Mouse (Mus musculus) G1E (cell line): ENCODE results near the gene Zfp563. TPM values are rescaled to one million over a fixed set of nuclear protein-coding genes. Genes with fewer than 3 reads are reported as not detected.

ENCODE experiments used
- ATAC-seq: 2 replicates; pipeline ENCODE4 v1.8.0; 2016; ENCODE audit warnings: mild to moderate bottlenecking; ENCODE audit not compliant: insufficient number of reproducible peaks, poor library complexity, low FRiP score, severe bottlenecking; ENCODE audit errors: extremely low read depth
- DNase-seq: peaks from one replicate; pipeline ENCODE4 v3.0.0; 2012; ENCODE audit warnings: low spot score
- H3K27me3 ChIP-seq: 2 replicates; pipeline ENCODE4 v1.6.1; 2012; ENCODE audit warnings: mild to moderate bottlenecking, low read length, inconsistent platforms; ENCODE audit not compliant: insufficient read depth
- H3K36me3 ChIP-seq: replicated peaks from 2 replicates; pipeline ENCODE3; 2012; ENCODE audit warnings: mild to moderate bottlenecking, inconsistent platforms
- H3K4me1 ChIP-seq: 2 replicates; pipeline ENCODE4 v1.6.1; 2012; ENCODE audit warnings: low read depth, low read length, inconsistent platforms, mixed read lengths; ENCODE audit not compliant: insufficient read depth
- H3K4me3 ChIP-seq: 2 replicates; pipeline ENCODE4 v1.5.1; 2012; ENCODE audit warnings: low read depth, mild to moderate bottlenecking, inconsistent platforms, low read length, moderate library complexity, mixed read lengths
- H3K9me3 ChIP-seq: replicated peaks from 2 replicates; pipeline ENCODE4 v1.6.1; 2012; ENCODE audit warnings: inconsistent platforms
- CTCF ChIP-seq: IDR thresholded peaks from 2 replicates; pipeline ENCODE4 v1.5.1; 2012; ENCODE audit warnings: low read depth, low read length, inconsistent platforms, mixed read lengths
- GATA1 ChIP-seq: IDR thresholded peaks from 2 replicates; pipeline ENCODE4 v1.6.1; 2012; ENCODE audit warnings: borderline replicate concordance, low read length, inconsistent platforms, mixed read lengths
- GATA2 ChIP-seq: IDR thresholded peaks from 2 replicates; pipeline ENCODE4 v1.6.1; 2012; ENCODE audit warnings: low read depth, low read length, inconsistent platforms, borderline replicate concordance
- POLR2AphosphoS5 ChIP-seq: IDR thresholded peaks from 2 replicates; pipeline ENCODE4 v1.6.1; 2012; ENCODE audit warnings: low read depth, low read length, inconsistent platforms; ENCODE audit not compliant: insufficient replicate concordance
- TAL1 ChIP-seq: conservative IDR thresholded peaks from 2 replicates; pipeline ENCODE4 v1.6.1; 2012; ENCODE audit warnings: low read depth, low read length, inconsistent platforms, mixed read lengths
- polyA plus RNA-seq: library from polyadenylated mRNA; stranded (reverse); fragments of >175 nt; gene quantifications from 2 replicates; pipeline ENCODE4 v1.2.3, GENCODE M21; 2012
- total RNA-seq, 2 experiments: library from RNA; stranded (forward) in 1 of 2; stranded (reverse) in 1 of 2; fragments of 200-1000 nt in 1 of 2; fragments of >200 nt in 1 of 2; fragmentation: Nextera tagmentation in 1 of 2; gene quantifications; 2 replicates each; pipeline ENCODE4 v1.2.3; 2014 to 2017

Zfp563 gene
- total and polyA plus RNA-seq, 3 experiments, result 0.56 to 10.5 (median 9.6) TPM

DNA sequence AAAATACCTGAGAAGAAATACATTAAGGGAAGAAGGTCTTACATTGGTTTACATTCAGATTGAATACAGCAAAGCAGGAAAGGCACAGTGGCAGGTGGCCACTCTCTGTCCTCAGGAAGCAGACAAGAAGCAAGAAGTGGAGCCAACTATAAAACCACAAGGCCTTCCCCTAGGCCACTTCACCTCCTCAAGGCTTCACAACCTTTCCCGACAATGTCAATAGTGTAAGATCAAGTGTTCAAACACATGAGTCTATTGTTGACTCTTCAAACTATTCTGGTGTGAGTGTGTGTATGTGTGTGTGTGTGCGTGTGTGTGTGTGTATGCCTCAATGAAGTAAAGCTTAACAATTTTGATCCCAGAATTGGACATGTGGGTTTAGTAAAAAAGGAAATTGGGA lies 8.3 kb downstream of the Zfp563 start:
- H3K36me3 ChIP-seq, result peaks cover 9% of the 10 kb centered on the region
- ATAC-seq (no peak), DNase-seq (no peak)
- no peaks in the 10 kb centered on the region for H3K9me3 ChIP-seq
- peaks cover 8% of the 10 kb centered on the region for H3K4me1 ChIP-seq
- H3K27me3 ChIP-seq, result no peaks in the 10 kb centered on the region
- no peak overlapping the region for H3K4me3 ChIP-seq
- TF ChIP-seq CTCF, result no peak
- TF ChIP-seq GATA2, result no peak
- TF ChIP-seq POLR2AphosphoS5, result no peak
- no peak for TF ChIP-seq GATA1
- no peak for TF ChIP-seq TAL1

DNA sequence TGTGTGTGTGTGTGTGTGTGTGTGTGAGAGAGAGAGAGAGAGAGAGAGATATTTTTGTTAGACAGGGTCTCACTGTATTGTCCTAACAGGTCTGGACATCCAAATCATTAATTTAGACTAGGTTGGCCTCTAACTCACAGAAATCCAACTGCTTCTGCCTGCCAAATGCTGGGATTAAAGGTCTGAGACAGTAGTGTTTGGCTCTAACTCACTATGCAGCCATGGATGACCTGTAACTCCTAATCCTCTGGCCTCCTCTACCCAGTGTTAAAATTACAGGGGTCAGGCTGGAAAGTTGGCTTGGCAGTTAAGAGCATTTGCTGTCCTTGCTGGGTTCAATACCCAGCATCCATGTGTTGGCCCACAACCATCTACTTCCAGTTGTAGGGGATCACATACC lies 35.4 kb downstream of the Zfp563 start:
- TF ChIP-seq GATA2 (no peak), TAL1 (no peak), GATA1 (no peak), CTCF (no peak), POLR2AphosphoS5 (no peak)
- Histone ChIP-seq H3K9me3 (no peaks in the 10 kb centered on the region), H3K36me3 (no peaks in the 10 kb centered on the region), H3K4me1 (no peaks in the 10 kb centered on the region), H3K4me3 (no peak overlapping the region), H3K27me3 (0 out of 2 replicates have a peak, but pooled peaks cover 2% of the 10 kb centered on the region)
- ATAC-seq, result no peak
- DNase-seq, result no peak

DNA sequence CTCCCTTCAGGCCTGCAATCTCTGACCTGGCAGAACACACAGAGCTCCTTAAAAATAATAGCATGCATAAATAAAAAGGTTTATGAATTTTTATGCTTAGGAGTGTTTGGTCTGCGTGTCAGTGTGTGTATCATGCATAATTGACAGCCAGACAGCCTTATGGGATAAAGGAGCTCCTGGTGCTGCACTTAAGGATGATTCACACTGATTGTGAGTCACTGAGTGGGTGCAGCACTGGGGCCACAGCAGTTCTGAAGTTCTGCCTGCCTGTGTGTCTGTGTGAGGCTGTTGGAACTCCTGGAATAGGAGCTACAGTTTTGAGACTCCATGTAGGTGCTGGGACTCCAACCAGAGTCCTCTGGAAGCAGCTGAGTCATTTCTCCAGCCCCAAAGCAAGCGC lies 37.1 kb downstream of the Zfp563 start:
- DNase-seq (no peak), ATAC-seq (no peak)
- no peaks in the 10 kb centered on the region for H3K9me3 ChIP-seq
- no peaks in the 10 kb centered on the region for H3K4me1 ChIP-seq
- H3K36me3 ChIP-seq, result no peaks in the 10 kb centered on the region
- H3K27me3 ChIP-seq, result no peaks in the 10 kb centered on the region
- TF ChIP-seq GATA1, result no peak
- no peak for TF ChIP-seq POLR2AphosphoS5
- no peak for TF ChIP-seq GATA2
- H3K4me3 ChIP-seq, result no peak overlapping the region

DNA sequence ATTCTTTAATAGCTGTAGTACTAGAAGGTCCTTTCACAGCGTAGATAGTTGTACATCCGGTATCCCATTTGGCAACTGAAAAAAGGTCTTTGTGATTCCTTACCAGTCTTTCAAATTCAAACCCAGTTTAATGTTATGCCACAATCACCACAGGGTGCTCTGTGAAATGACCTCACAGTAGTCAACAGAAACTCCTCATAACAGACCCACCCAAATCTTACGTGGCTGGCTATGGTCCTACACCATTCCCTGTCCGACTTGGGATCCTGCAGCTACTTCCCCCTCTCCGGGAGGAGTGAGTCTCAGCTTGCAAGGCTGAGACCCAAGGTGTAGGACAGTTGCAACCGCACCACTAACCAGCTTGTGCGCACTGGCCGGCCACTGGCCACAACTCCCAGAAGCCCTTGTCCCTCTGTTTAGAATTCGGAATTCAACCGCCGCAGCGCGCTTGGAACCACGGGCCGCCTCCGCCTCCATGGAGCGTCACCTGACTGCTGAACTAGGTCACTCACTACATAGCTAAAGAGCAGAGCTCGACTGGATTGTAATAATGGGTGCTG lies 50.2 kb downstream of the Zfp563 start, which contains the start of gene Morc2b:
TSS of gene Morc2b (minus strand) at position 423 of the 560 bp plus-strand sequence.
- TF ChIP-seq CTCF (no peak), GATA2 (no peak), POLR2AphosphoS5 (no peak), TAL1 (no peak), GATA1 (no peak)
- Histone ChIP-seq H3K9me3 (no peaks in the 10 kb centered on the region), H3K4me1 (no peaks in the 10 kb centered on the region), H3K36me3 (no peaks in the 10 kb centered on the region), H3K4me3 (no peak within 1 kb of the TSS), H3K27me3 (no peaks in the 10 kb centered on the region)
- DNase-seq (no peak), ATAC-seq (no peak)

Other genes starting within 250 kb of the Zfp563 start
- 2.3 and 4.7 TPM in 2 replicates for gene Zfp870, start 197.7 kb upstream of the Zfp563 start, total RNA-seq (2014; fragmentation: Nextera tagmentation)
- gene Zfp870, start 197.7 kb upstream of the Zfp563 start, total RNA-seq (2017), result 2.7 and 3.1 TPM in 2 replicates
- gene Zfp870, start 197.7 kb upstream of the Zfp563 start, polyA plus RNA-seq, result 0.35 and 0.39 TPM in 2 replicates
- gene Cyp4f14, start 172.0 kb upstream of the Zfp563 start, total RNA-seq (2014; fragmentation: Nextera tagmentation), result not detected in 2 replicates
- gene Cyp4f14, start 172.0 kb upstream of the Zfp563 start, total RNA-seq (2017), result 0.06 and 0.16 TPM in 2 replicates
- gene Cyp4f14, start 172.0 kb upstream of the Zfp563 start, polyA plus RNA-seq, result not detected in 2 replicates
- gene Cyp4f13, start 141.9 kb upstream of the Zfp563 start, total RNA-seq (2014; fragmentation: Nextera tagmentation), result 39.1 and 51.8 TPM in 2 replicates
- gene Cyp4f13, start 141.9 kb upstream of the Zfp563 start, total RNA-seq (2017), result 12.1 and 17.8 TPM in 2 replicates
- 16.7 and 20.3 TPM in 2 replicates for gene Cyp4f13, start 141.9 kb upstream of the Zfp563 start, polyA plus RNA-seq
- 9.0 and 12.9 TPM in 2 replicates for gene Zfp472, start 123.5 kb upstream of the Zfp563 start, total RNA-seq (2014; fragmentation: Nextera tagmentation)
- gene Zfp472, start 123.5 kb upstream of the Zfp563 start, total RNA-seq (2017), result 13.4 and 15.5 TPM in 2 replicates
- 0.26 and 0.40 TPM in 2 replicates for gene Zfp472, start 123.5 kb upstream of the Zfp563 start, polyA plus RNA-seq
- gene Zfp952, start 96.2 kb upstream of the Zfp563 start, total RNA-seq (2014; fragmentation: Nextera tagmentation), result 11.4 and 11.8 TPM in 2 replicates
- gene Zfp952, start 96.2 kb upstream of the Zfp563 start, total RNA-seq (2017), result 11.8 and 13.1 TPM in 2 replicates
- gene Zfp952, start 96.2 kb upstream of the Zfp563 start, polyA plus RNA-seq, result 0.28 and 0.35 TPM in 2 replicates
- gene Zfp763, start 55.9 kb upstream of the Zfp563 start, total RNA-seq (2014; fragmentation: Nextera tagmentation), result 15.0 and 16.7 TPM in 2 replicates
- gene Zfp763, start 55.9 kb upstream of the Zfp563 start, total RNA-seq (2017), result 11.2 and 11.5 TPM in 2 replicates
- gene Zfp763, start 55.9 kb upstream of the Zfp563 start, polyA plus RNA-seq, result 0.11 and 0.25 TPM in 2 replicates
- gene 4921501E09Rik, start 21.3 kb upstream of the Zfp563 start, total RNA-seq (2014; fragmentation: Nextera tagmentation), result not detected in 2 replicates
- 0.05 and 0.06 TPM in 2 replicates for gene 4921501E09Rik, start 21.3 kb upstream of the Zfp563 start, total RNA-seq (2017)
- not detected in 2 replicates for gene 4921501E09Rik, start 21.3 kb upstream of the Zfp563 start, polyA plus RNA-seq
- gene Morc2b, start 50.4 kb downstream of the Zfp563 start, total RNA-seq (2014; fragmentation: Nextera tagmentation), result not detected in 2 replicates
- gene Morc2b, start 50.4 kb downstream of the Zfp563 start, total RNA-seq (2017), result 0.12 and 0.22 TPM in 2 replicates
- not detected in 2 replicates for gene Morc2b, start 50.4 kb downstream of the Zfp563 start, polyA plus RNA-seq
- gene Olfr55, start 79.1 kb downstream of the Zfp563 start, total RNA-seq (2014; fragmentation: Nextera tagmentation), result not detected in 2 replicates
- 0.17 and 0.44 TPM in 2 replicates for gene Olfr55, start 79.1 kb downstream of the Zfp563 start, total RNA-seq (2017)
- gene Olfr55, start 79.1 kb downstream of the Zfp563 start, polyA plus RNA-seq, result not detected in 2 replicates
- gene Olfr239, start 102.0 kb downstream of the Zfp563 start, total RNA-seq (2014; fragmentation: Nextera tagmentation), result not detected in 2 replicates
- gene Olfr239, start 102.0 kb downstream of the Zfp563 start, total RNA-seq (2017), result not detected in 2 replicates
- gene Olfr239, start 102.0 kb downstream of the Zfp563 start, polyA plus RNA-seq, result not detected in 2 replicates
- not detected in 2 replicates for gene Olfr1564, start 132.4 kb downstream of the Zfp563 start, total RNA-seq (2014; fragmentation: Nextera tagmentation)
- under 0.01 and 0.06 TPM in 2 replicates for gene Olfr1564, start 132.4 kb downstream of the Zfp563 start, total RNA-seq (2017)
- gene Olfr1564, start 132.4 kb downstream of the Zfp563 start, polyA plus RNA-seq, result not detected in 2 replicates
- 29.0 and 30.5 TPM in 2 replicates for gene Zfp955a, start 165.8 kb downstream of the Zfp563 start, total RNA-seq (2014; fragmentation: Nextera tagmentation)
- 24.6 and 26.8 TPM in 2 replicates for gene Zfp955a, start 165.8 kb downstream of the Zfp563 start, total RNA-seq (2017)
- gene Zfp955a, start 165.8 kb downstream of the Zfp563 start, polyA plus RNA-seq, result 0.37 and 0.50 TPM in 2 replicates
- not detected in 2 replicates for gene Olfr63, start 175.4 kb downstream of the Zfp563 start, total RNA-seq (2014; fragmentation: Nextera tagmentation)
- gene Olfr63, start 175.4 kb downstream of the Zfp563 start, total RNA-seq (2017), result 0.06 and 0.11 TPM in 2 replicates
- gene Olfr63, start 175.4 kb downstream of the Zfp563 start, polyA plus RNA-seq, result not detected in 2 replicates
- gene Zfp955b, start 200.2 kb downstream of the Zfp563 start, total RNA-seq (2014; fragmentation: Nextera tagmentation), result 17.8 and 18.1 TPM in 2 replicates
- gene Zfp955b, start 200.2 kb downstream of the Zfp563 start, total RNA-seq (2017), result 14.3 and 17.8 TPM in 2 replicates
- gene Zfp955b, start 200.2 kb downstream of the Zfp563 start, polyA plus RNA-seq, result 0.44 and 0.62 TPM in 2 replicates